Mouse (Mus musculus) hindbrain, postnatal 0 days (tissue): Measurements from ENCODE around the gene Kcng1. TPM values are rescaled to one million over a fixed set of nuclear protein-coding genes. Genes with fewer than 3 reads are reported as not detected.
A peak's percentile ranks its signal among the peaks of the same experiment; 100 is the strongest.

ENCODE experiments used
- ATAC-seq: fragments of 200-750 bp; cut with Nextera tagmentation; 2 replicates; pipeline ENCODE4 v1.8.0; 2017; ENCODE audit warnings: mild to moderate bottlenecking, moderate TSS enrichment, moderate library complexity
- DNase-seq: peaks from one replicate; pipeline ENCODE4 v3.0.0-alpha.2; 2015; ENCODE audit warnings: low spot score
- H3K27ac ChIP-seq: fragments of 300-500 bp; sonication (generic); 2 replicates; pipeline ENCODE4 v1.5.1; 2014; ENCODE audit warnings: mild to moderate bottlenecking
- H3K27me3 ChIP-seq: fragments of 300-500 bp; sonication (generic); 2 replicates; pipeline ENCODE4 v1.6.1; 2014; ENCODE audit warnings: low read length, mixed read lengths; ENCODE audit not compliant: insufficient read depth
- H3K36me3 ChIP-seq: fragments of 300-500 bp; sonication (generic); 2 replicates; pipeline ENCODE4 v1.6.1; 2014; ENCODE audit warnings: low read length, mixed read lengths; ENCODE audit not compliant: insufficient read depth
- H3K4me1 ChIP-seq: fragments of 300-500 bp; sonication (generic); 2 replicates; pipeline ENCODE4 v1.6.1; 2014; ENCODE audit warnings: antibody characterized with exemption, low read length, mixed read lengths; ENCODE audit not compliant: insufficient read depth
- H3K4me2 ChIP-seq: fragments of 300-500 bp; sonication (generic); 2 replicates; pipeline ENCODE4 v1.6.1; 2014; ENCODE audit warnings: low read depth, mild to moderate bottlenecking, low read length, moderate library complexity, mixed read lengths
- H3K4me3 ChIP-seq: fragments of 300-500 bp; sonication (generic); 2 replicates; pipeline ENCODE4 v1.5.1; 2014; ENCODE audit warnings: low read length
- H3K9ac ChIP-seq: fragments of 300-500 bp; sonication (generic); replicated peaks from 2 replicates; pipeline ENCODE4 v1.6.1; 2014; ENCODE audit warnings: mild to moderate bottlenecking, low read length, moderate library complexity, mixed read lengths
- H3K9me3 ChIP-seq: fragments of 300-500 bp; sonication (generic); 2 replicates; pipeline ENCODE4 v1.6.1; 2016; ENCODE audit warnings: low read length, mixed read lengths
- CTCF ChIP-seq: IDR thresholded peaks from 2 replicates; pipeline ENCODE4 v1.5.1; 2016; ENCODE audit warnings: antibody characterized with exemption, control low read depth, low read depth
- WGBS: fragments of 180-500 bp; shearing (Covaris S2); extraction: QIAGEN DNeasy Blood & Tissue Kit; methylation state at CpG from one replicate; pipeline ENCODE4 v1.1.7; 2014; 5-methylcytosine and 5-hydroxymethylcytosine counted together
- polyA plus RNA-seq: library from polyadenylated mRNA; unstranded; fragments of >200 nt; fragmentation: Nextera tagmentation; extraction: Ambion mirVana; gene quantifications from 2 replicates; pipeline ENCODE4 v1.2.1, GENCODE M21; 2015
- total RNA-seq: library from RNA; depleted of rRNA; stranded (reverse); fragments of >200 nt; gene quantifications from 2 replicates; pipeline ENCODE4 v1.2.3, GENCODE M21; 2014; rRNA removed

The Kcng1 gene
- total and polyA plus RNA-seq, 2 experiments from 2014 or later, result 0.89 to 1.1 TPM

DNA sequence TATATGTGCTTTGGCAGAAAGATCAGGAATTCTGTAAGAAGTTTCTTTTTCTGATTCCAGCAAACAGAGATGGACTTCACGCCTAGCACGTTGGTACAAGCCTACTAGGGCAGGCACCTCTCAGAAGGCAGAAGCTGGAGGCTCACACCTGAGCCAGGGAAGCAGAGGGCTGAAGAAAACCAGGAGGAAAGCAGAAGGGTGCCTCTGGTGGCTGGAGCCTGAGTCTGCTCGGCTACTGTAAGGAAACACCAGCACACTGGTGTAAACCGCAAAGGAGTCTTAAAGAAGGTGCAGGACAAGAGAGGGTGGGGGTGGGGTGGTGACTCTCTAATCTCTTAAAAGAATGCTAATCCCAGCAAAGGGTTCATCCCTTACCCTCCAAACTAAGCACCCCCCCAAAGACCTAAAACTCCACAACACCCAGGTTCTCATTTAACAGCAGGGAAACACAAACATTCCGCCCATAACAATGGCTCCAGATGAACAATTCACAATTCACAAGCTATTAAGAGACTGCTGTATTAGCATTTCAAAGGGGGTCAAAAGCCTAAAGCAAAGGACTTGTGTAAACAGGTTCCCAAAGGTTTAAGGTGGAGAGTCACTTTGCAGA lies 67.6 kb downstream of the Kcng1 start:
- H3K36me3 ChIP-seq, result peaks cover 62% of the 10 kb centered on the region
- no peak overlapping the region for H3K27ac ChIP-seq
- H3K27me3 ChIP-seq, result no peaks in the 10 kb centered on the region
- H3K9me3 ChIP-seq, result no peaks in the 10 kb centered on the region
- DNase-seq (no peak), ATAC-seq (no peak)
- TF ChIP-seq CTCF, result peak; percentile 35
- H3K4me3 ChIP-seq, result no peak overlapping the region
- 52% methylated on average over 5 of the region's 5 CpGs for WGBS
- H3K9ac ChIP-seq, result no peak overlapping the region
- no peak overlapping the region for H3K4me2 ChIP-seq
- no peaks in the 10 kb centered on the region for H3K4me1 ChIP-seq

Other genes with a start within 250 kb of the Kcng1 start
- 5.1 and 7.7 TPM in 2 replicates for gene Pard6b, start 200.7 kb downstream of the Kcng1 start, total RNA-seq
- 3.7 and 4.5 TPM in 2 replicates for gene Pard6b, start 200.7 kb downstream of the Kcng1 start, polyA plus RNA-seq
- gene Adnp, start 74.6 kb downstream of the Kcng1 start, total RNA-seq, result 37.5 and 47.1 TPM in 2 replicates
- gene Adnp, start 74.6 kb downstream of the Kcng1 start, polyA plus RNA-seq, result 11.1 and 14.1 TPM in 2 replicates
- 11.7 and 15.7 TPM in 2 replicates for gene Gm20716, start 51.4 kb downstream of the Kcng1 start, total RNA-seq
- gene Gm20716, start 51.4 kb downstream of the Kcng1 start, polyA plus RNA-seq, result 14.3 and 14.4 TPM in 2 replicates
- 82.9 and 200 TPM in 2 replicates for gene Dpm1, start 51.1 kb downstream of the Kcng1 start, total RNA-seq
- gene Dpm1, start 51.1 kb downstream of the Kcng1 start, polyA plus RNA-seq, result 99.2 and 104 TPM in 2 replicates
- gene Mocs3, start 51.1 kb downstream of the Kcng1 start, total RNA-seq, result 24.9 and 27.0 TPM in 2 replicates
- 7.8 and 8.2 TPM in 2 replicates for gene Mocs3, start 51.1 kb downstream of the Kcng1 start, polyA plus RNA-seq